Mouse (Mus musculus) heart, embryonic 12.5 days (tissue): ENCODE measurements around the gene Bnipl. TPM values are rescaled to one million over a fixed set of nuclear protein-coding genes. Genes with fewer than 3 reads are reported as not detected.
"Not testable (repeated sequence)": the region's sequence is repeated elsewhere in the genome, so short reads cannot be mapped to it uniquely, and the experiment has no call there.

Experiments used
- ATAC-seq: fragments of 200-750 bp; cut with Nextera tagmentation; 2 replicates; pipeline ENCODE4 v1.8.0; 2017; ENCODE audit warnings: moderate TSS enrichment, moderate library complexity; ENCODE audit not compliant: insufficient number of reproducible peaks, low FRiP score
- H3K27ac ChIP-seq: fragments of 300-500 bp; sonication (generic); 2 replicates; pipeline ENCODE4 v1.5.1; 2016; ENCODE audit warnings: mild to moderate bottlenecking, moderate library complexity; ENCODE audit not compliant: poor library complexity, severe bottlenecking
- H3K27me3 ChIP-seq: fragments of 300-500 bp; sonication (generic); replicated peaks from 2 replicates; pipeline ENCODE4 v1.6.1; 2016; ENCODE audit warnings: mild to moderate bottlenecking, moderate library complexity
- H3K36me3 ChIP-seq: fragments of 300-500 bp; sonication (generic); 2 replicates; pipeline ENCODE4 v1.6.1; 2016; ENCODE audit warnings: mild to moderate bottlenecking, moderate library complexity
- H3K4me1 ChIP-seq: fragments of 300-500 bp; sonication (generic); replicated peaks from 2 replicates; pipeline ENCODE4 v1.6.1; 2016; ENCODE audit warnings: mild to moderate bottlenecking
- H3K4me2 ChIP-seq: fragments of 300-500 bp; sonication (generic); 2 replicates; pipeline ENCODE4 v1.6.1; 2016; ENCODE audit warnings: mild to moderate bottlenecking, moderate library complexity
- H3K4me3 ChIP-seq: fragments of 300-500 bp; sonication (generic); 2 replicates; pipeline ENCODE4 v1.5.1; 2016; ENCODE audit warnings: mild to moderate bottlenecking
- H3K9ac ChIP-seq: fragments of 300-500 bp; sonication (generic); 2 replicates; pipeline ENCODE4 v1.6.1; 2016; ENCODE audit warnings: mild to moderate bottlenecking, moderate library complexity
- H3K9me3 ChIP-seq: fragments of 300-500 bp; sonication (generic); replicated peaks from 2 replicates; pipeline ENCODE4 v1.6.1; 2016; ENCODE audit warnings: mild to moderate bottlenecking, moderate library complexity
- WGBS: fragments of 180-500 bp; shearing (Covaris S2); methylation state at CpG from one replicate; pipeline ENCODE4 v1.1.7; 2016; 5-methylcytosine and 5-hydroxymethylcytosine counted together
- polyA plus RNA-seq: library from polyadenylated mRNA; unstranded; fragments of >200 nt; fragmentation: Nextera tagmentation; extraction: Ambion mirVana; gene quantifications from 2 replicates; pipeline ENCODE4 v1.2.1, GENCODE M21; 2016

The Bnipl gene
- polyA plus RNA-seq, 1 experiment from 2014 or later = not detected

DNA sequence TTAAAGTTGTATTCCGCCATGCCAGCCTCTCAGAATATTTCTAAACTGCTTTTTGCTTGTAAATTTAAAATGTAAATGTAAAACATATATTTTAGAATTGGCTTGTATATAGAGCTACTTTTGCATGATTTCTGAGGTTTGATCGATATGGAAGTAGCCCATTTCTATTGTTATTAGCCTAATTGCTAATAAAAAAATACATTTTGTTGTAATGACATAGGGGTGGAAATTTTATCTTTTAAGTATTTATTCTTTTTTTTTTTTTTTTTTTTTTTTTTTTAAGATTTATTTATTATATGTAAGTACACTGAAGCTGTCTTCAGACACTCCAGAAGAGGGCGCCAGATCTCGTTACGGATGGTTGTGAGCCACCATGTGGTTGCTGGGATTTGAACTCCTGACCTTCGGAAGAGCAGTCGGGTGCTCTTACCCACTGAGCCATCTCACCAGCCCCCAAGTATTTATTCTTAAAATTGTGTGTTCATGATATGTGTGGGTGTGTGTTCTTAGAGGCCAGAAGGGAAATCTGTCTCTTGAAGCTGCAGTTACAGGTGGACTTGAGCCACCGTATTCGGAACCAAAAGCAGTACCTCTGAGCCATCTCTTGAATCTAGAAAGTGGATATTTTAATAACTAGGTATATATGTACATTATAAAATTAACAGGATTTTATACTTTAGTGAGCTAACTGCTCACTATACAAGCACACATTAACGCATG, 37.9 kb downstream of the Bnipl start:
- H3K27ac ChIP-seq, ATAC-seq, H3K27me3 ChIP-seq, H3K9ac ChIP-seq, H3K4me3 ChIP-seq, H3K4me2 ChIP-seq, H3K4me1 ChIP-seq, H3K9me3 ChIP-seq: not testable (repeated sequence)
- 87% methylated on average over 10 of the region's 10 CpGs for WGBS
- peaks cover 37% of the 10 kb centered on the region for H3K36me3 ChIP-seq

DNA sequence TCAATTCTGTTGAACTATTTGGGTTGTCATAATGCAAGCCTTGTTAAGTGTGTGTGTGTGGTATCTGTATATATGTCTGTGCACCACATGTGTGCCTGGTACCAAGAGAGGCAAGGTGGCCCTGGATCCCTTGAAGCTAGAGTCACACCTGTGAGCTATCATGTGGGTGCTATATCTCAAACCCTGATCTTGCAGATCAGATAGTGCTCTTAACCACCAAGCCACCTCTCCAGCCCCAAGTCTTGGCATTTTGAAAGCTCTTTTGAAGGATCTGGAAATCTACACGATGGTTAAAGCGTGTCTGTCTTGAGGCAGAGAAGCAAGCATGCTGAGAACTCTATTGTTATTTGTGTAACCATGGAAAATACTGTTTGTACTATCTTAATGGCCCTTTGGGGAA, 40.4 kb downstream of the Bnipl start:
- Histone ChIP-seq H3K36me3 (peaks cover 54% of the 10 kb centered on the region), H3K9ac (no peak overlapping the region), H3K4me2 (no peak overlapping the region), H3K27ac (no peak overlapping the region), H3K27me3 (no peaks in the 10 kb centered on the region), H3K4me1 (no peaks in the 10 kb centered on the region), H3K4me3 (no peak overlapping the region), H3K9me3 (no peaks in the 10 kb centered on the region)
- 76% methylated on average over 2 of the region's 2 CpGs for WGBS
- no peak for ATAC-seq

DNA sequence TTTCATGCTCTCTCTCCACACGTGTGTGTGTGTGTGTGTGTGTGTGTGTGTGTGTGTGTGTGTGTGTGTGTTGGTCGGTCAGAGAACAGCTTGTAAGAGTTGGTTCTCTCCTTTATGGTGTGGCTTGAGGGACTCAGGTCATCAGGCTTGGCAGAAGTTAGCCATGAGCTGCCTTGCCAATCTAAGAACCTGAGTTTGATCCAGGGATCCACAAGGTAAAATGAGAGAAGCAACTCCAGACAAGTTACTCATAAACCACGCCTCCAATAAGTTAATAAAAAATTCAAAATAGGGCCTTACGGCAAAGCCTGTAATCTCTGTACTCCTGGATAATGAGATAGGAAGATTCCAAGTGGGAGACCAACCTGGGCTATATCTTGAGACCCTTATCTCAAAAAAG, 42.7 kb downstream of the Bnipl start:
- Histone ChIP-seq H3K4me1 (no peaks in the 10 kb centered on the region), H3K27me3 (no peaks in the 10 kb centered on the region), H3K36me3 (peaks cover 60% of the 10 kb centered on the region), H3K9ac (no peak overlapping the region), H3K4me2 (no peak overlapping the region), H3K27ac (no peak overlapping the region), H3K4me3 (no peak overlapping the region), H3K9me3 (no peaks in the 10 kb centered on the region)
- no peak for ATAC-seq
- 88% methylated on average over 4 of the region's 4 CpGs for WGBS

DNA sequence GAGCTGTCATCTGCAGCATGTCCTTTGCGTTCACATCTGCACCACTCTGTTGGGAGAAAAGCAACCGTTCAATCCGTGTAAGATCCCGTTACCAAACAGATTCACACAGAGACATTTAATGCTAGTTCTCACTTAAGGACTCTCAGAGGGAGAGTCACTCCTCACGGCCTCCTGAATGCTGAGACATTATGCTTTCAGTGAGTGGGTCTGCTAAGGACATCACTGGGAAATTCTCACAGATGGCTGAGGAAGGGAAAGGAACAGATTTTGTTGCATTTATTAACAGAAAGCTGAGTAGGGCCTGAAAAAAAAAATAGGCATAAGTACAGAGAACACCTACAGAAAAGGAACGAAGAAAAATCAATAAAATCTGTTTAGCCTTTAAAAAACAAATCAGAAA, 47.1 kb downstream of the Bnipl start:
- 83% methylated on average over 6 of the region's 6 CpGs for WGBS
- Histone ChIP-seq H3K4me3 (no peak overlapping the region), H3K27ac (no peak overlapping the region), H3K9me3 (no peaks in the 10 kb centered on the region), H3K27me3 (no peaks in the 10 kb centered on the region), H3K4me2 (no peak overlapping the region), H3K4me1 (no peaks in the 10 kb centered on the region), H3K9ac (no peak overlapping the region), H3K36me3 (peaks cover 88% of the 10 kb centered on the region)
- ATAC-seq = no peak

DNA sequence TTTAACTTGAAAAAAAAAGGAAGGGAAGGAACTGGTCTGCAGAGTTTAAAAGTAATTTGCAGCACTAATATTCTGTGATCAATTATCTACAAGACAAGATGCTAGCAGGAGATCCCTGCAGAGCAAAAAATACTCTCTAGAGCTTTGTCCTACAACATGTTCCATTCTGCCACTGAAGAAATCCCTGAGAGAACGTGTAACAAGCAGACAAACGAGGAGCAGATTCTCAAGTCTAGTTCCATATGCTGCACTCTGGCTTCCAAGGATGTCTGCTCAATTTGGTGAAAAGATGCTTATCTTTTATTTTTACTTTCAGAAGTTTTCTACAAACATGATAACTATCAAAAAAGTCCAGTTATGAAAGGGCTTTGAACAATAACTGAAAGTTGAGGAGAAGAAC, 50.4 kb downstream of the Bnipl start:
- Histone ChIP-seq H3K4me2 (no peak overlapping the region), H3K4me1 (no peaks in the 10 kb centered on the region), H3K9me3 (no peaks in the 10 kb centered on the region), H3K36me3 (peaks cover 90% of the 10 kb centered on the region), H3K27ac (no peak overlapping the region), H3K4me3 (no peak overlapping the region), H3K9ac (no peak overlapping the region), H3K27me3 (no peaks in the 10 kb centered on the region)
- ATAC-seq = no peak
- WGBS = 83% methylated on average over 2 of the region's 2 CpGs

DNA sequence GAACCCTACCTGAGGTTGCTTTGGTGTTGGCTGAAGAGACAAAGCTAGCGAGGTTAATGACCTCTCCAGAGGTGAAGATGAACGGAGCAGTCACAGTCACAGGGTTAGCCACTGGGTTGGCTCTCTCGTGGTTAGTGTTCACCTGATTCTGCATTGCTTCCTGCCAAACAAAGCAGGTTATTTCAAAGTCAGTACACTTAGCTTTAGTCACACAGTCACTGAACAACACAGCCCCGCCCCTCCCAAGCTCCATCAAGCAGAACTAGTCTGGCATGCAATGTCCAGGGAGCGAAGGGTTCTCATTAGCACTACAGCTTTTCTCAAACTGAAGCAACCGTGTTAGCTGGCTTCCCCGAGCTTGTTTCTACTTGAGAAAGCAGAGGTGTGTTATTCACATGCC, 50.9 kb downstream of the Bnipl start:
- Histone ChIP-seq H3K9ac (no peak overlapping the region), H3K36me3 (peaks cover 90% of the 10 kb centered on the region), H3K27ac (no peak overlapping the region), H3K27me3 (no peaks in the 10 kb centered on the region), H3K4me2 (no peak overlapping the region), H3K9me3 (no peaks in the 10 kb centered on the region), H3K4me1 (no peaks in the 10 kb centered on the region), H3K4me3 (no peak overlapping the region)
- 92% methylated on average over 7 of the region's 7 CpGs for WGBS
- ATAC-seq = no peak

DNA sequence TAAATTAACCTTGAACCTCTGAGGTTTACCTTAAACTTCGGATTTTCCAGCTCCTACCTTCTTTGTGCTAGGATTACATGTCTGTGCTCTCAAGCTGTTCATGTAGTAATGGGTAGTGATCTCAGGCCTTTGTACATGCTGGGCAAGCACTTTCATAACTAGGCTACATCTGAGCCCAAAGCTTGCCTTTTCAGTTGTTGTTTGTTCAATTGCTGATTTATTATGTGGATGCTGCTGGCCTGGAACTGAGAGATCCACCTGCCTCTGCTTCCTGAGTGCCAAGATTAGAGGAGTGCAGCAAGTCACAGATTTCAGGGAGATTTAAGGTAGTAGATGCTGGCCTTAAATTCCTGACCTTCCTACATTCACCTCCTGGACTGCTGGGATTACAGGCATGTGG, 51.9 kb downstream of the Bnipl start:
- Histone ChIP-seq H3K4me1 (no peaks in the 10 kb centered on the region), H3K9me3 (no peaks in the 10 kb centered on the region), H3K36me3 (peaks cover 89% of the 10 kb centered on the region), H3K27me3 (no peaks in the 10 kb centered on the region), H3K4me2 (no peak overlapping the region), H3K27ac (no peak overlapping the region), H3K9ac (no peak overlapping the region), H3K4me3 (no peak overlapping the region)
- WGBS = 82% methylated on average over 1 of the region's 1 CpGs
- no peak for ATAC-seq

DNA sequence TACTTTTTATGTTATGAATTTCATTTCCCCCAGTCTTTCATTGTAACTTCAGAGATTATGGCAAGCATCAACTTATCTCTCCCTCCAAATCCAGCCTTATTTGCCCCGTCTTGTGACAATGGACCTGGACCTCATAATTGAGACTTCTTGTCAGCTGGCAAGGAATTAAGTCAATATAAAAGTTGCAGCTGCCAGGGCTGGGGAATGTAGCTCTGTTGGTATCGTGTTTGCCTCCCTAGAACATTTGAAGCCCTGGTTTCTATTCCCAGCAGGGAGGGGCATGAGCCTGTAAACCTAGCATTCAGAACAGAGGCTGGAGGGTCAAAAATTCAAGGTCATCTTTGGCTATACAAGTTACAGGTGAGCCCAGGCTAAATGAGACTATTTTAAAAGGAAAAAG, 55.2 kb downstream of the Bnipl start:
- Histone ChIP-seq H3K9me3 (no peaks in the 10 kb centered on the region), H3K27me3 (no peaks in the 10 kb centered on the region), H3K36me3 (peaks cover 78% of the 10 kb centered on the region), H3K4me1 (no peaks in the 10 kb centered on the region), H3K27ac (no peak overlapping the region), H3K4me2 (no peak overlapping the region), H3K9ac (no peak overlapping the region), H3K4me3 (no peak overlapping the region)
- WGBS = 92% methylated on average over 2 of the region's 2 CpGs
- no peak for ATAC-seq

DNA sequence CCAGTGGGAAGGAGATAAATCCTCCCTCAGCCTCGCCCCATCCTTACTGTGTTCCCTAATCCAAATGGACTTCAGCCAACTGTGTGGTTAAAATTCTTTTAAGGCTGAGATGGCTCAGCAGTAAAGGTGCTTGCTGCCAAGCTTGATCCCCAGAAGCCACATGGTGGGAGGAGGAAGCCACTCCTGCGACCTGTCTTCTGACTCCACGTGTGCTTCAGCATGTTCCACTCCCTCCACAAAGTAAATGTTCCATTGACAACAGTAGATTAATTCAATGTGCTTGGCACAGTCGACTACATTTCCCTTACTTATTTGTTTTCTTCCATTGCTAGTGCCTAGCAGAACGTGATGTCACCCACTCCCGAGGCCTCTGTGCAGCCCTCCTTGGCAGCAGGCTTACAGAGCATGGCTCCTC, 56.3 kb downstream of the Bnipl start:
- 85% methylated on average over 6 of the region's 6 CpGs for WGBS

More for the DNA sequence above, 56.3 kb downstream of the Bnipl start:
- Histone ChIP-seq H3K27ac (no peak overlapping the region), H3K36me3 (peaks cover 76% of the 10 kb centered on the region), H3K9ac (no peak overlapping the region), H3K4me2 (no peak overlapping the region), H3K4me3 (no peak overlapping the region), H3K9me3 (no peaks in the 10 kb centered on the region), H3K4me1 (no peaks in the 10 kb centered on the region), H3K27me3 (no peaks in the 10 kb centered on the region)
- ATAC-seq = no peak

Other genes starting within 250 kb of the Bnipl start
- 23.2 and 25.6 TPM in 2 replicates for gene Zfp687, start 235.7 kb downstream of the Bnipl start, polyA plus RNA-seq
- 199 and 214 TPM in 2 replicates for gene Psmd4, start 208.6 kb downstream of the Bnipl start, polyA plus RNA-seq
- 18.2 and 18.5 TPM in 2 replicates for gene Pip5k1a, start 144.3 kb downstream of the Bnipl start, polyA plus RNA-seq
- gene Vps72, start 140.2 kb downstream of the Bnipl start, polyA plus RNA-seq = 96.7 and 103 TPM in 2 replicates
- gene Tmod4, start 126.7 kb downstream of the Bnipl start, polyA plus RNA-seq = 0.59 and 0.69 TPM in 2 replicates
- 48.6 and 52.7 TPM in 2 replicates for gene Scnm1, start 117.2 kb downstream of the Bnipl start, polyA plus RNA-seq
- 8.1 and 9.1 TPM in 2 replicates for gene Lysmd1, start 117.1 kb downstream of the Bnipl start, polyA plus RNA-seq
- 0.62 and 0.91 TPM in 2 replicates for gene Tnfaip8l2, start 108.8 kb downstream of the Bnipl start, polyA plus RNA-seq
- gene Sema6c, start 90.7 kb downstream of the Bnipl start, polyA plus RNA-seq = 3.6 and 5.5 TPM in 2 replicates
- 7.7 and 8.9 TPM in 2 replicates for gene Gabpb2, start 33.3 kb downstream of the Bnipl start, polyA plus RNA-seq
- gene Cdc42se1, start 22.5 kb downstream of the Bnipl start, polyA plus RNA-seq = 60.9 and 62.1 TPM in 2 replicates
- 12.8 and 13.6 TPM in 2 replicates for gene Mllt11, start 19.0 kb downstream of the Bnipl start, polyA plus RNA-seq
- gene Gm128, start 9.6 kb downstream of the Bnipl start, polyA plus RNA-seq = 0.53 and 0.64 TPM in 2 replicates
- gene Mindy1, start 30.2 kb upstream of the Bnipl start, polyA plus RNA-seq = 26.9 and 29.7 TPM in 2 replicates
- 29.5 and 31.7 TPM in 2 replicates for gene Prune1, start 30.9 kb upstream of the Bnipl start, polyA plus RNA-seq
- gene Anxa9, start 56.0 kb upstream of the Bnipl start, polyA plus RNA-seq = 1.2 and 1.7 TPM in 2 replicates
- gene Cers2, start 63.6 kb upstream of the Bnipl start, polyA plus RNA-seq = 136 and 137 TPM in 2 replicates
- 29.7 and 30.9 TPM in 2 replicates for gene Setdb1, start 106.0 kb upstream of the Bnipl start, polyA plus RNA-seq
- not detected in 2 replicates for gene 4930558C23Rik, start 151.6 kb upstream of the Bnipl start, polyA plus RNA-seq
- gene Arnt, start 183.2 kb upstream of the Bnipl start, polyA plus RNA-seq = 35.0 and 38.0 TPM in 2 replicates
- gene Ctsk, start 248.1 kb upstream of the Bnipl start, polyA plus RNA-seq = 14.2 and 15.1 TPM in 2 replicates